Mouse (Mus musculus) gastrocnemius, adult 2 months (tissue): ENCODE measurements around the gene Srcin1. TPM values are rescaled to one million over a fixed set of nuclear protein-coding genes. Genes with fewer than 3 reads are reported as not detected.

Experiments
- DNase-seq: peaks from one replicate; pipeline ENCODE4 v3.0.0; 2022
- H3K27ac ChIP-seq: fragments of 200-600 bp; 2 replicates; pipeline ENCODE4 v1.8.1; 2022; ENCODE audit warnings: mild to moderate bottlenecking
- H3K4me3 ChIP-seq: fragments of 200-600 bp; 2 replicates; pipeline ENCODE4 v1.8.1; 2022; ENCODE audit warnings: mild to moderate bottlenecking, moderate library complexity
- CTCF ChIP-seq: fragments of 200-600 bp; IDR thresholded peaks from 2 replicates; pipeline ENCODE4 v1.8.1; 2022; ENCODE audit warnings: antibody characterized with exemption, mild to moderate bottlenecking, moderate library complexity
- intact Hi-C: fragments of 180-260 bp; cut with DNase I; formaldehyde crosslinking; loops from one replicate; pipeline ENCODE4 v1.15.1; 2025
- total RNA-seq, 2 experiments: library from RNA; stranded (reverse); gene quantifications; 2 replicates each; pipeline ENCODE4 v1.2.3; 2021

Srcin1 gene
- total RNA-seq, 2 experiments from 2014 or later: 0.61 to 1.2 TPM

DNA sequence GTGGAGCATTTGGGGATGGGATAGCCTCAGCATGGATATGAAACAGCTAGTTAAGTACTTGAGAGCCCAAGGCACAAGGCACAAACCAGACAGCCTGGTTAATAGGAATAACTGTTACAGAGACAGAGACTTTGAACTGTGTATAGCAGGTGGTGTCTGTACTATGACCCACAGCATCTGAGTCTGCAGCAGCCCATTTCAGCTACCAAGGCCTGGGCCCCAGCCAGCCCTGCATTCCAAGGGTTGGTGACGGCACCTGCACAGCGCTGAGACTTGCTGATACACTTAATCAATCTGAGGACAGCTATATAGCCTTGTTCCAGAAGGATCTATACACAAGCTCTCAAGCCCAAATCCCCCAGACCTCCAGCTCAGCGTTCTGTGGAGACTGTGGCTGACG is 78.4 kb downstream of the Srcin1 start:
- intact Hi-C loops: no loop called here
- no peak overlapping the region for H3K27ac ChIP-seq
- TF ChIP-seq CTCF: no peak
- H3K4me3 ChIP-seq: no peak overlapping the region
- DNase-seq: no peak

DNA sequence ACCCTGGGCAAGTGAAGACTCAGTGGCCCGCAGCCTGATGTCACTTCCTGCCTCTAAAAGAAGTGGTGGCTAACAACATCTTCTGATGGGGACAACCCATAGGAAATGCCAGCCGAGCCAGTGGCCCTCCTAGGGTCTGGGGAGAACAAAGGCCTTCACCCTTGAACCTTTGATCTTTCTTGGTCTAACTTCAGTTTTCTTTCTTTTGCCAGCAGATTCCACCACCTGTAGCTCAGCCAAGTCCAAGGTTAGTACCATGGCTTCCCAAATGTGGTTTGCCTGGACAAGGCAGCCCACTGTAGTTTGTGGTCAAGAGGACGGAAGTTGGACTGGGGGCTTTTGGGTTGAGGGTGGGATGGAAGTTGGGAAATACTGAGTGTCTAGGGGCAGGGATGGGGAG is 83.2 kb downstream of the Srcin1 start:
- intact Hi-C loops: no loop called here
- no peak for DNase-seq
- TF ChIP-seq CTCF: no peak
- H3K4me3 ChIP-seq: no peak overlapping the region
- no peak overlapping the region for H3K27ac ChIP-seq

DNA sequence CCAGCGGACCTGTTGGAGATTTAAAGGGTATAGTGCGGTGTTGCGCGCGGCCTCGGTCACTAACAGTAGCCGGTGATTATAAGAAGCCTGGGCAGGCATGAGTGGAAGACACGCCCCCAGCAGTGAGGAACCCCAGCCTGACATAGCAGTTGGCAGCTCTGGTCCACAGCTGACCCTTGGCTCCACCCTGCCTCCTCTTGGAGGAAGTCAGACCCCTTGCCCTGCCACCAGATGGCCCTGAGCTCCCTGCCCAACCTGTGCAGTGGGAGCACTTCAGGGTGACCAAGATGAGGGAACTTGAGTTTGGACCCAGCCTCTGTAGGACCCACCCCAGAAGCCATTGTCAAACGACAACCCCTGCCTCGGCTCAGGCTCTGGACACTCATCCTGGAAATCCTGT is 84.3 kb downstream of the Srcin1 start:
- intact Hi-C loops: no loop called here
- TF ChIP-seq CTCF: no peak
- Histone ChIP-seq H3K27ac (no peak overlapping the region), H3K4me3 (no peak overlapping the region)
- DNase-seq: no peak

DNA sequence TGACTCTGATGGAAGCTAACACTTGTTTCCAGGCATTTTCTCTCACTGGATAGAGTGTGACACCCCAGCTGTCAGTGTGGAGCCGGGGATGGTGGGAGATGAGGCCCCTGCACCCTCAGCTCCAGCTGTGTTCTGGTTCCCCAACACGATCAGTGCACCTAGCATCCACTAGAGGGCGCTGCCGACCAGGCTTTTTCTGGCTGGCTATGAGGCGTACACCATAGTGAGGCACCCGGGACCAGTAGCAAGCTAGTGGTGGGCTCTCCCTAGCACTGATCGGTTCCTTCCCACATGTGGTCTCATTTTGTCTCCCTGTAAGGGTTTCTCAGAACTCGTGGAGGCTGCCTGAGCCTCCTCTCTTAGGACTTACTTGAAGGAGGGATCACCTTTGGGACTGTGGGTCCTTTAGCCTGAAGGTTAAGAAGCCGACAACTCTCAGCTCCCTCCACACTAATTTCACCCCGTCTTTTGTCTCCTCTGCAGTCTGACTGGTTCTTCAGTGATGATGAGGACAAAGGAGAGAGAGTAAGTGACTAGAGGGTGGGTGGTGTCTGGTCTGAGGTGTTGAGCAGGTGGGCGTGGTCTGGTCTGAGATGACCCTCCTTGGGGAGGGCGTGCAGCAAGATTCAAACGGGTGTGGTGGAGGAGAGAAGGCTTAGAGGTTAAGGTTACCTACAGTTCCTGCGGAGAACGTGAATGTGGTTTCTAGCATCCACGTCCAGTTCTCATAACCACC is 86.2 kb downstream of the Srcin1 start:
- no peak overlapping the region for H3K27ac ChIP-seq
- TF ChIP-seq CTCF: peak; percentile 99; the same call in 1 of the 2 replicates
- DNase-seq: peak; percentile 81
- intact Hi-C loops: loop anchor here (1.0 to 5.0 kb wide), 3 partner anchors 67 to 133 kb away; partner anchors contain the start of gene Srcin1
- H3K4me3 ChIP-seq: no peak overlapping the region

DNA sequence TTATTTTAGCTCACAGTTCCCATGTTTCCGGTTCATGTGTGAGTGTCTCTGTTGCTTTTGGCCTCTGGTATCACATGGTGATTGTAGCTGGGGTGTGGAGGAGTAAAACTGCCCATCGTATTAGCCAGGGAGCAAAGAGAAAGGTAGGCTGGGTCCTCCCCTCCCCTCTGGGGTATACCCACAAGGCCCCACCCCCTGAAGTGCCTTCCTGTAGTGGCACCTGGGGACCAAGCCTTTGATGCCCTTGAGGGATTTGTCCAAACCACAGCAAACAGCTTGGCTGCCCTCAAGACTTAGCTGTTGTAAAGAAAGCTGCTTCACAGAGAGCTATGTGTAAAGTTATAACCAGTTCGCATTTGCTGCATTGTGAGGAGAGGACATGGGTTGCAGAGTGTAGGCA is 88.3 kb downstream of the Srcin1 start:
- no peak for DNase-seq
- Histone ChIP-seq H3K4me3 (no peak overlapping the region), H3K27ac (no peak overlapping the region)
- TF ChIP-seq CTCF: no peak
- intact Hi-C loops: loop anchor here (2.0 to 5.0 kb wide), 2 partner anchors 69 to 90 kb away; partner anchors contain the start of gene Srcin1

DNA sequence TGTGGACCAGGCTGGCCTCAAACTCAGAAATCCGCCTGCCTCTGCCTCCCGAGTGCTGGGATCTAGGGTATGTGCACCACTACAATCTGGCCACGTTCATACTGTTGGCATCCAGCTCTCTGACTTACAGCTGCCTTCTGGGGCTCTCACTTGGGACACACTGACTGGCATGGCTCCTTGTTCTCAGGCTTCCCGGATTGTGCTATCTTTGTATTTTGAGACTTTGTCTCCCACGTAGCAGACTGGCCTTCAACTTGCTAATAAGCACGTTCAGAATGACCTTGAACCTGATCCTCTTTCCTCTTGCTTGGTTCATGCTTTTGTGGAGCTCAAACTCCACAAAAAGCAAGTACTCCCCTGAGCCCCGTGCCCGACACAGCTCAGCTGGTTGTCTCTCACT is 90.3 kb downstream of the Srcin1 start:
- peak overlapping the region; percentile 48 for H3K27ac ChIP-seq
- intact Hi-C loops: loop anchor here (5.0 kb wide), 1 partner anchor 92 kb away; the partner anchor contains the start of gene Srcin1

DNA sequence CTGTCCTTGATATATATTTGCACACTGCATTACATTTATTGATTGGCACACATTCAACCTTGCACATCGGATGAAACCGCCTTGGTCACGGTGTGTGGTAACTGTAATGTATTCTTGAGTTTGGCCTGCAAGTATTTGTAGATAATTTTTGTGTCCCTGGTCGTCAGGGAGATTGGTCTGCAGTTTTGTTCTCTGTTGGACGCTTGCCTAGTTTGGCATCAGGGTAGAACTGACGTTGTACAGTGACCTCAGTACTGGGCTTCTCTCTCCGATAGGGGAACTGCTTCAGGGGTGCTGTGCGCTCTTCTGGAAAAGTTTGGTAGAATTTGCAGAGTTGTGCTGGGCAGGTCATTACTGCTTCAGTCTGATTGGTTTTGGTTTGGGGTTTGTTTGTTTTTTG is 96.2 kb downstream of the Srcin1 start:
- H3K4me3 ChIP-seq: no peak overlapping the region
- no peak for TF ChIP-seq CTCF
- intact Hi-C loops: no loop called here
- H3K27ac ChIP-seq: no peak overlapping the region
- no peak for DNase-seq

More for the DNA sequence above, 90.3 kb downstream of the Srcin1 start:
- no peak for TF ChIP-seq CTCF
- peak; percentile 17 for DNase-seq
- no peak overlapping the region for H3K4me3 ChIP-seq

DNA sequence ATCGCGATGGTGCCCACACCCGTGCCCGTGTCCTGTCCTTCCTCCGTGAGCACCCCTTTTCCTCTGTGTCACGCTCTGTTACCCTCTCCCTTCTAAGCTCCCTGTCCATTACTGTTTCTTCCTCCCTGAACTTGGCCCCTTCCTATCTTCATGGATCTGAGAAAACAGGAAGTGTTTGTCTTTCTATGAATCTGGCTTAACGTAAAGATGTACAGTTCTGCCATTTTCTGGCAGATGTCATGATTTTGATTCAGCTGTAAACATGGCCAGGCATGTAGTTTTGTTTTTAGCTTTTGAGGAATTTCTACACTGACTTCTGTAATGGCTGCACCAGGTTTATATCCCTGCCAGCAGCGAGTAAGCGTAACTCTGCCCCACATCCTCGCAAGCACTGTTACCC is 96.9 kb downstream of the Srcin1 start:
- TF ChIP-seq CTCF: no peak
- no peak for DNase-seq
- intact Hi-C loops: no loop called here
- no peak overlapping the region for H3K4me3 ChIP-seq
- no peak overlapping the region for H3K27ac ChIP-seq

DNA sequence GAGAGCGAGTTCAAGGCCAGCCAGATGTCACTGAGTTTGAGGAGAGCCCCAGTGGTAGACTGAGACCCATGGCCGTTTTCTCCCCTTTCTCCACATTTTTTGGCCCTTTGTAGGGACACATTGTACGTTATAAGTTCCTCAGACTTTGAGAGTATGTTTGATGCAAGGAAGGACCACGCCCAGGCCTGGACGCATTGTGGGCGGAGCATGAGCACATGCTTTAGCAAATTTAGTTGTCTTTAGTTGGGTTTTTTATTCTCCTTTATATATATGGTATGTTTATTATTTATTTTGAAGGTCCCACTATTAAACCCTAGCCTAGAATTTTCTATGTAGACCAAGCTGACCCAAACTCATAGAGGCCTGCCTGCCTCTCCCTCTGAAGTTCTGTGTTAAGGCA is 97.6 kb downstream of the Srcin1 start:
- no peak overlapping the region for H3K4me3 ChIP-seq
- TF ChIP-seq CTCF: no peak
- no peak overlapping the region for H3K27ac ChIP-seq
- intact Hi-C loops: no loop called here
- DNase-seq: no peak

DNA sequence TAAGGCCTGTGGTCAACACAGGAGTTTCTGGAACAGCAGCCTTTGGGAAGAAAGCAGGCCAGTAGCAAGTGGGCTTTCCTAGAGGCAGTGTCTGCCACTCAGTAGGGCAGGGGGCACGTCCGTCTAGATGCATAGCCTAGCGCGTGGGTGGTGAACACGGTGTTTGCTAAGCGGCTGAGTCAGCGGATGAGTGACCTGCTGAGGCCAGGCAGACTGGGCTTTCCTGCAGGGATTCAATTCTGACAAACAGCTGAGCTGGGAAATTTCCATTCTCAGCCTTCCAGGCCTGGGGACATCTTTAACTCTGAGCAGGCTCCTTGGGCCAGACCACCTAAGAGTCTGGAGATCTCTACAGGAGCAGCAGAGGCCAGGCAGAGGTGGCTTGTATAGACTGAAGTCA is 98.6 kb downstream of the Srcin1 start:
- no peak overlapping the region for H3K27ac ChIP-seq
- intact Hi-C loops: no loop called here

DNA sequence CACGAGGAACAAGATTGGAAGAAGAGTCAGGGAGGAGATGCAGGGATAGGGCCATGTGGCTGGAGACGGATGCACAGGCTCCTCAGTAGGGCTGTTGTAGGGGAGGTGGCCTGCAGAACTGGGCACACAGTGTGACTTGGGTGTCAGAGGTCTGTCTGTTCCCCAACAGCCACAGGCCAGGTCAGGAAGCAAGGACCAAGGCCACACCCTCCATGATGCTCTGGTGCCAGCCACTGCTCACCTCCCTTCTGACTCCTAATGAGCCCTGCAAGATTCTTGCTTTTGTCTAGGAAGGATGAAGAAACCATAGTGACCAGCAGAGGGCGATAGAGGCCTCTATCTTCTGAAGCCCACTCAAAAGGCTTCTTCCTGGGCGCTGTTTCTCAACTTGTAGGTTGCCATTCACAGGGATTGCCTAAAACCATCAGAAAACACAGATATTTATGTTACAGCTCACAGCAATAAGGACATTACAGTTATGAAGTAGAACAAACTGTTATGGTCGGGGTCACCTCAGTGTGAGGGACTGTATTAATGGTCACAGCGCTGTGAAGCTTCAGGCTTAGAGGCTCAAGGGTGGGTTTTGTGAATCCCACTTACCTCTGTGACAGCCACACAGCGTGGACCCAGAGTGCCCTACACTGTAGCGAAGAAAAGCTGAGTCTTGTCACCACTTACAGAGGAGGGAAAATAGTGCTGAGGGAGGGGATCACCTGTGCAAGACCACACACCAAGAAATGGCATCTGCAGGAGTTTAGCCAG is 99.5 kb downstream of the Srcin1 start:
- Histone ChIP-seq H3K4me3 (no peak overlapping the region), H3K27ac (no peak overlapping the region)
- TF ChIP-seq CTCF: peak; percentile 79
- DNase-seq: no peak
- intact Hi-C loops: no loop called here

More for the DNA sequence above, 98.6 kb downstream of the Srcin1 start:
- no peak overlapping the region for H3K4me3 ChIP-seq
- DNase-seq: no peak
- TF ChIP-seq CTCF: no peak

DNA sequence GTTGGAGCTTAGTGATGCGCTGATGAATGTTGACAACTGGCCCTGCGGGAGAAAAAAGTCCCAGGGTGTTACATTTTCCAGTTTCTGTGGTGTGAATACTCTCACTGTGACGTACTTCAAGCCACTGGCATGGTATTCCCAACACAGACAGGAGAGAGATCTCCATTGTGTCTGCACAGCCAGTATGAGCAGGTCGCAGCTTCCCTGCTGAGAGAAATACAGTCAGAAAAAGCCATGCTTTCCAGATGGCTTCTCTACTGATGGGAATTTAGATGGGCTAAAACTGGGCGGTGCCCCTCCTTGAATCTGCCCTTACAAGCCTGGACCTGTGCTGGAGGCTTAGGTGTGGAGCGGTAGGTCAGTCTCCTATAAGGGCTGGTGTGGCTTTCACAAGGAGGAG is 104.7 kb downstream of the Srcin1 start:
- no peak for TF ChIP-seq CTCF
- H3K4me3 ChIP-seq: no peak overlapping the region
- peak; percentile 9 for DNase-seq
- intact Hi-C loops: no loop called here
- no peak overlapping the region for H3K27ac ChIP-seq

DNA sequence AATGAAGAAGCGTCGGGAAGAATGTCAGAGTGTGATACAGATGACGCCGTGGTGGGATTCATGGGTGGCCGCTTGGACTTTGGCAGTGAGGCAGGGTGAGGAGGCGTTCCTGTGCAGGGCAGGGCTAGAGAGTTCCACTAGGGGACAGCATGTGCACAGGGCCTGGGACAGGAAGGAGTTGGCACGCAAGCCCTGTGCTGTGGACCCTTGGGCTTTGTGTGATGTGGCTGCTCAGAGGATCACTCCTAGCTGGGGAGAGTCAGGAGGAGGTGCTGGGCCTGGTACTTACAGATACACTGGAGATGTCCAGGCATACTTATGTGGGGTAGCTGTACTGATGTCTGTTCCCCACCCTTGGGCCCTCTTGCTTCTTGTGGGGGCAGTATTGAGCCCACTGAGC is 106.2 kb downstream of the Srcin1 start:
- TF ChIP-seq CTCF: no peak
- intact Hi-C loops: loop anchor here (1.0 kb wide), 2 partner anchors 38 to 62 kb away; no protein-coding TSS in a partner anchor
- Histone ChIP-seq H3K27ac (no peak overlapping the region), H3K4me3 (no peak overlapping the region)
- no peak for DNase-seq
